Mouse (Mus musculus) CH12.LX (cell line): ENCODE measurements at regions not wholly inside any gene's neighbourhood (a gene's known extent, or its start where the extent isn't known, plus 50 kb on each side); places are given as distances from the start of the nearest gene placed in this dataset.

Experiments
- CHD2 ChIP-seq: IDR thresholded peaks from 2 replicates; pipeline ENCODE4 v1.6.1; 2011; ENCODE audit warnings: low read length, improper control_type of control experiment
- EP300 ChIP-seq: IDR thresholded peaks from 2 replicates; pipeline ENCODE4 v1.6.1; 2011; ENCODE audit warnings: low read length, improper control_type of control experiment
- MXI1 ChIP-seq: IDR thresholded peaks from 2 replicates; pipeline ENCODE4 v1.6.1; 2011; ENCODE audit warnings: mild to moderate bottlenecking, low read depth, low read length, improper control_type of control experiment
- MYC ChIP-seq: IDR thresholded peaks from 2 replicates; pipeline ENCODE4 v1.6.1; 2011; ENCODE audit warnings: low read depth, mild to moderate bottlenecking, improper control_type of control experiment, low read length
- NELFE ChIP-seq: IDR thresholded peaks from 2 replicates; pipeline ENCODE4 v1.6.1; 2011; ENCODE audit warnings: low read depth, low read length, improper control_type of control experiment
- POLR2AphosphoS2 ChIP-seq: IDR thresholded peaks from 2 replicates; pipeline ENCODE4 v1.6.1; 2011; ENCODE audit warnings: low read depth, low read length, improper control_type of control experiment
- SIN3A ChIP-seq: IDR thresholded peaks from 2 replicates; pipeline ENCODE4 v1.6.1; 2012; ENCODE audit warnings: low read length, improper control_type of control experiment, inconsistent platforms
- USF1 ChIP-seq: IDR thresholded peaks from 2 replicates; pipeline ENCODE4 v1.6.1; 2014; ENCODE audit warnings: low read depth, mild to moderate bottlenecking, inconsistent platforms, low read length, improper control_type of control experiment

- TF ChIP-seq NELFE: no peak
- TF ChIP-seq SIN3A: no peak
- no peak for TF ChIP-seq MYC
- TF ChIP-seq POLR2AphosphoS2: no peak
- no peak for TF ChIP-seq MXI1
- TF ChIP-seq EP300: no peak
- no peak for TF ChIP-seq CHD2
- no peak for TF ChIP-seq USF1
Measured at GRCm38 (mm10) chr12:106861638-106862037, 626.8 kb upstream of the 3110018I06Rik start.
